Mouse (Mus musculus) megakaryocyte-erythroid progenitor cell, adult 5-6 weeks (primary cell): ENCODE measurements at regions not wholly inside any gene's neighbourhood (a gene's known extent, or its start where the extent isn't known, plus 50 kb on each side); places are given as distances from the start of the nearest gene placed in this dataset.
A peak's percentile ranks its signal among the peaks of the same experiment; 100 is the strongest.

Source experiments
- ATAC-seq: replicated peaks from 2 replicates; pipeline ENCODE4 v1.8.0; 2016; ENCODE audit warnings: mild to moderate bottlenecking, inconsistent platforms; ENCODE audit not compliant: severe bottlenecking, poor library complexity, low FRiP score, low TSS enrichment

DNA sequence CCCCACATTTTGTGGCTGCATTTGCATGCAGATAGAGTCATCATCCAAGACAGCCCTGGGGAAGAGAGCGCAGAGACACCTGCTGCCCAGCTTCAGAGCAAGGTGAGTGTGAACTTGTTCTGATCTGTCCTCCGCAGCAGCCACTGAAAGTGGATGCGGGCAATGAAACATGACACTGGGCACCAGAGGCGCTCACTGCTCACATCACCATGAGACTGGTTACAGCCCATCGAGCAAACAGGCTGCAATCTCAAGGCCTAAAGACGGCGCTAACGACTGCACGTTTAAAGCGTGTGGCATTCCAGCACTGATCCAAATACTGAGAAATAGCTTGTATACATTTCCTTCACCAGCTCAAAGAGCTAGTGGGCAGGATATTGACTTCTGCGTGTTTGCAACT lies 65.8 kb downstream of the Barhl2 start:
- no peak for ATAC-seq

DNA sequence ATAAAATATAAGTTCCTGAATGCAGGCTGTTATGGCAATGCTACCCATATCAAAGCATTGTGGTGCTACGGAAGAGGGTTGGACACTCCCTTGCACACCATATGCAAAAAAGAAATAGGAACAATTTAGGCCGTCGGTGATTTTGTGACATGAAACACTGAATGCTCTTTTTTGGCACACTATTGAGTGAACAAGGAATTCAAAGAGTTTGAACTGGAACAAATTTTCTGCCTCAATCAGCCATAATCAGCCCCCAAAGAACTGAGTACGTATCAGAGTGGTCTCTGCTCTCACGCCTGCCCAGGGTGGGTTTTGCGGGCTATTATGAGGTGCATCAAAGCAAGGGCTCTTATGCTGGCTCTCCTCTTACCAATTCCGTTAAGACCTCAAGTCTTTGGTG lies 71.3 kb downstream of the Barhl2 start:
- no peak for ATAC-seq

GRCm38 (mm10) chr5:106385838-106386237 lies 72.1 kb downstream of the Barhl2 start:
- ATAC-seq: no peak

GRCm38 (mm10) chr5:106385219-106385618 lies 72.7 kb downstream of the Barhl2 start:
- no peak for ATAC-seq

DNA sequence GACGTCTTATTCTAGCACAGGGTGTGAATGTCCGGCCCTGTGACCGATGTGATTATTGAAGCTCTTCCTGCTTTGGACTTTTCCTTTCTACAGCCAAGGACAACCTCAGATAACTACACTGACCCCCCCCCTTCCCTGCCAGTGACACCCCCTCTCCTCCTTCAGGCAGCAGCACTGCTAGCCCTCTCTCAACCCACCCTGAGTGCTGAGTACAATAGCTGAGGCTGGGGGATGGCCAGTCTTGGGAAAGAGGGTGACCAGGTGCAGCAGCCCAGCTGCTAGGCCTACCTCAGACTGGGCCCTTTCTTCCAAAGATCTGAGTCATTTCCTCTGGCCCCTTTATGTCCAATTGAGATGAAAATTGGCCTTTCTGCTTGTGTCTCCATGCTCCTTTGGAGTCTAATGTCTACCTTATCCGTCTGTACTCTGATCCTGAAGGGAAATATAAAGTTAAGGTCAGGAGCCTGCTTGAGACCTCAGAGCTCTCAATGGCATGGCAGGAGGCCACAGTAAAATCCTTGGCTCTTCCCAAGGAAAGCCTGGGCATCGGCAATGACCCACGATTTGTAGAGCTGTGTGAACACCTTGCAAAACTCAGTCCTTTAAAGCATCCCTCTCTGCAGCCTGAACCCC lies 73.7 kb downstream of the Barhl2 start:
- ATAC-seq: no peak

GRCm38 (mm10) chr5:106381919-106382318 lies 76.0 kb downstream of the Barhl2 start:
- ATAC-seq: no peak

- ATAC-seq: no peak
These were observed 77.2 kb downstream of the Barhl2 start for GRCm38 (mm10) chr5:106380631-106381285.

DNA sequence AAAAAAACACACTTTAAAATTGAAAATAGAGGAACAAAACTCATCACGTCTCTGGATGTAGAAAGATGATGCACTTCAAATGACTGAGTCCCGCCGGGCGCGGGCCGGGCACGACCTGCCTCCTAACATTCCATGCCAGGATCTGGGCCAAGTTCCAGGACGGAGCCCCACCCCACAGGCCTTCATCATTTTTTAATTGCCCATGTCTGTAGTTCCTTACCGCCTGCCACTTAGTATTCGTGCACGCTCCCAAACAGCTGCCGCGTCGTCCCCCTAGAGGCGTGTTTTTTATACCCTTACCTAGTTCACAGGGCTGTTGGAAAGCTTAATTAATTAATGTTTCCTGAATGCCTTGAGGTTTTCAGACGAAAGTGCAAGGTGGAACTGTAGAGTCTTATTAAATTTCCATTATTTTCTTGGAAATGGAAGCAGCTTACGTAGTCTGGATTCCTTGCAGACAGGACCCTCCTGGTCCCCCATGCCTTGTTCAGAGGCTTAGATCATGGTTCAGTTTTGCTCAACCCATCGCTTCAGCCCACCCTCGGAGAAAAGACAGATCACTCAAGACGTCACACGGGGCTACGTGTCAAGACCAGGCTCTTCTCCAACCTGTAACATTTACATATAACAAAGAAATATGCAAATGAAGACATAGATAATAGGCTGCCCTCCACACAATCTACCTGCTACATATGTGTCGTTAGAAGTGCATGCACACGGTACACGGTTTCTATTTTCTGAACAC lies 81.0 kb downstream of the Barhl2 start:
- ATAC-seq: no peak

GRCm38 (mm10) chr5:106367831-106368230 lies 90.1 kb downstream of the Barhl2 start:
- no peak for ATAC-seq

DNA sequence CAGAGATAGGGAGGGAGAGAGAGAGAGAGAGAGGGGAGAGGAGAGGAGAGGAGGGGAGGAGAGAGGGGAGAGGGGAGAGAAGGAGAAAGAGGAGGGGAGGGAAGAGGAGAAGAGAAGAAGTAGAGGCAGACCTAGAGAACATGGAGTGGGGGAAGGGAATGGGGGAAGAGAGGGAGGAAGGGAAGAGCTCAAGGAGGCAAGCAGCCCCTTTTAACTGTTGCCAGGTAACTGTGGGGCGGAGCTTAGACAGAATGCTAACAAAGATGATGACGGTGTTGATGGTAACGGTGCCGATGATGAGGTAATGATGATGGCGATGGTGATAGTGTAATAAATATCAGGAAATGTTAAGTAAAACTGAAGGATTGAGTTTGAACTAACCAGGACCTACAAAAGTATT lies 90.7 kb downstream of the Barhl2 start:
- ATAC-seq: no peak

DNA sequence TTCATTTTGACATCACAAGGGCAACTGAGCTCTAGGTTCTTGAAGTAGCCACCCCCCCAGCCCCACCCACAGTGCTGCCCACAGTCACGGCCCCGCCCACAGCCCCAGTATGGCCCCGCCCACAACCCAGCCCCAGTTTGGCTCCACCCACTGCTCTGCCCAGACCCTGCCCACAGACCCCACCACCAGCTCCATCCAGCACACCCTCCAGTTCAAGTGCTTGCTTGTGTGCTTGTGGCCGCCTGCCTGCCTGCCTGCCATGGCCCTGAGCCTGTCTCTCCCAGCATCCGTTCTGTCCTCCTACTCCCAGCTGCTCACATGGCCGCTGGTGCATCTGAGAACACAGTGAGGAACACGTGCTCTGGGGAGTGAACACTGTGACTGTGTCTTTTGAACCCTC lies 92.0 kb downstream of the Barhl2 start:
- ATAC-seq: no peak

DNA sequence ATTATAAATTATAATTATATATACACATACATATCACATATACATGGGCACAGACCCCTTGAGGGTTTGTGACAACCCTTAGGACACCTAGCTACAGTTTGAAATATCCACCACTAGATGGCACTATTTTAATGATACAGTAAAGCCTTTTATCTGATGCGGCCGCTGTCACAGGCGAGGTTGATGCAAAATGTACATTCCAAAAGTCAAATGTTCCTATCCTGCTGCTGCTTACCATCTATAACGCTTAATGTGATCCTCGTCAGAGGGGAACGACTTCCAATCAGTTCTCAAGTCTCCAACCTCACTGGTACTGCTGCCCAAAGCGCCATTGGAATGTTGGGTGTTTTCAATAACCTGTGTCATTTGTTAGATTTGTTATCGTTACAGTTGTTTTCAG lies 92.9 kb downstream of the Barhl2 start:
- ATAC-seq: 0 out of 2 replicates have a peak, but pooled peaks have one; percentile 63

GRCm38 (mm10) chr5:106351348-106351747 lies 106.6 kb downstream of the Barhl2 start:
- no peak for ATAC-seq

GRCm38 (mm10) chr5:106349851-106350515 lies 108.0 kb downstream of the Barhl2 start:
- ATAC-seq: no peak

DNA sequence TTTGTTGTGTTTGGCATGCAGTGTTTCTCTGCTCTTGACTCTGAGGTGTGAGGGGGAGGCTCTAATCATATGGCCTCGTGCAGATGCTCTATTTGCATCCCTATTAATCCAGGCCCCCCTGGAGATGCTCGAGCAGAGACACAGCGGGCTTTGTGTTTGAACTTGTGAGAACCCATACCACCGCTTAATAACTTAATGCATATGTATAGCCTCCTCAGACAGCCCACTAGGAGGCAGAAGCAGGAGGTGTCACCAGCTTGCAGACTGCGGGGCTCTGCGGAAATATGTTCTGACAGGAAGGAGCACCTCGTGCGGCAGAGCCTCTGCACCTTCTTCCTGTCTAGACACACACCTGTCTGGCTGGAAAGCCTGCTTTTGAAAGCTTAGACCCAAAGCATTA lies 113.7 kb downstream of the Barhl2 start:
- no peak for ATAC-seq

GRCm38 (mm10) chr5:106343601-106344000 lies 114.4 kb downstream of the Barhl2 start:
- ATAC-seq: no peak

GRCm38 (mm10) chr5:106341361-106341760 lies 116.6 kb downstream of the Barhl2 start:
- ATAC-seq: no peak

- no peak for ATAC-seq
These were observed 122.3 kb downstream of the Barhl2 start for GRCm38 (mm10) chr5:106335639-106336038.

- no peak for ATAC-seq
These were observed 130.3 kb downstream of the Barhl2 start for GRCm38 (mm10) chr5:106327592-106328150.
